Mouse (Mus musculus) layer of hippocampus, postnatal 10 days (tissue): ENCODE results near the gene Hist1h3g. TPM values are rescaled to one million over a fixed set of nuclear protein-coding genes. Genes with fewer than 3 reads are reported as not detected.

ENCODE experiments used
- DNase-seq, 2 experiments: peaks; one replicate each; pipeline ENCODE4 v3.0.0; 2021; ENCODE audit warnings: low spot score in 2 of 2
- total RNA-seq, 2 experiments: library from RNA; stranded (reverse); gene quantifications; 2 replicates each; pipeline ENCODE4 v1.2.3; 2021

Gene Hist1h3g
- total RNA-seq, 2 experiments from 2014 or later, result 19.1 to 19.9 TPM

- no peak for DNase-seq
Measured at GRCm38 (mm10) chr13:23515281-23515680, 19.9 kb upstream of the Hist1h3g start.

- no peak for DNase-seq
Measured at GRCm38 (mm10) chr13:23515826-23516620, 19.2 kb upstream of the Hist1h3g start.

- DNase-seq, result peak; percentile 71 to 83
Measured at GRCm38 (mm10) chr13:23516822-23517602, 18.2 kb upstream of the Hist1h3g start.

GRCm38 (mm10) chr13:23517603-23518294 is 17.5 kb upstream of the Hist1h3g start:
- peak; percentile 87 to 91 for DNase-seq

GRCm38 (mm10) chr13:23518295-23518603 is 17.0 kb upstream of the Hist1h3g start:
- no peak for DNase-seq

GRCm38 (mm10) chr13:23518885-23519284 is 16.3 kb upstream of the Hist1h3g start:
- peak; percentile 75 to 83 for DNase-seq

- DNase-seq, result peak; percentile 76 to 78
Measured at GRCm38 (mm10) chr13:23519416-23519815, 15.8 kb upstream of the Hist1h3g start.

GRCm38 (mm10) chr13:23521703-23522102 is 13.5 kb upstream of the Hist1h3g start:
- peak; percentile 68 to 78 for DNase-seq

GRCm38 (mm10) chr13:23523976-23524375 is 11.2 kb upstream of the Hist1h3g start:
- no peak for DNase-seq

- peak; percentile 86 to 87 for DNase-seq
Measured at GRCm38 (mm10) chr13:23524654-23525053, 10.6 kb upstream of the Hist1h3g start.

- no peak for DNase-seq
Measured at GRCm38 (mm10) chr13:23525901-23526300, 9.3 kb upstream of the Hist1h3g start.

GRCm38 (mm10) chr13:23526312-23526711 is 8.9 kb upstream of the Hist1h3g start:
- DNase-seq, result peak; percentile 96

GRCm38 (mm10) chr13:23529005-23529404 is 6.2 kb upstream of the Hist1h3g start:
- DNase-seq, result no peak

- no peak for DNase-seq
Measured at GRCm38 (mm10) chr13:23529480-23530165, 5.6 kb upstream of the Hist1h3g start.

GRCm38 (mm10) chr13:23530181-23530900 is 4.9 kb upstream of the Hist1h3g start:
- peak; percentile 71 to 76 for DNase-seq

- peak; percentile 95 to 96 for DNase-seq
Measured at GRCm38 (mm10) chr13:23530901-23531875, 4.0 kb upstream of the Hist1h3g start, which contains the start of gene Hist1h4h. Gene Hist1h4h (plus strand): TSS chr13:23531050.

GRCm38 (mm10) chr13:23532262-23533075 is 2.8 kb upstream of the Hist1h3g start:
- DNase-seq, result no peak
